Mouse (Mus musculus): ENCODE results near the gene Adssl1.
A peak's percentile ranks its signal among the peaks of the same experiment; 100 is the strongest.

Gene Adssl1

GRCm38 (mm10) chr12:112592985-112593734, 26.7 kb upstream of the Adssl1 start:
- peak; percentile 64 for DNase-seq (ENCODE audit: low spot score)

- DNase-seq (ENCODE audit: low spot score) = no peak
Observed at GRCm38 (mm10) chr12:112593951-112594915, 25.6 kb upstream of the Adssl1 start.

GRCm38 (mm10) chr12:112594989-112595388, 24.9 kb upstream of the Adssl1 start:
- DNase-seq (ENCODE audit: low spot score) = no peak

GRCm38 (mm10) chr12:112595626-112596025, 24.2 kb upstream of the Adssl1 start:
- DNase-seq (ENCODE audit: low spot score) = peak; percentile 35

GRCm38 (mm10) chr12:112596454-112596853, 23.4 kb upstream of the Adssl1 start:
- peak; percentile 35 for DNase-seq (ENCODE audit: low spot score)

- DNase-seq (ENCODE audit: low spot score) = no peak
Observed at GRCm38 (mm10) chr12:112596891-112597500, 22.8 kb upstream of the Adssl1 start.

- DNase-seq (ENCODE audit: low spot score) = peak; percentile 53
Observed at GRCm38 (mm10) chr12:112597618-112598017, 22.2 kb upstream of the Adssl1 start.

- no peak for DNase-seq (ENCODE audit: low spot score)
Observed at GRCm38 (mm10) chr12:112599198-112599597, 20.6 kb upstream of the Adssl1 start.

GRCm38 (mm10) chr12:112599942-112600611, 19.8 kb upstream of the Adssl1 start:
- DNase-seq (ENCODE audit: low spot score) = no peak

GRCm38 (mm10) chr12:112604022-112604421, 15.8 kb upstream of the Adssl1 start:
- no peak for DNase-seq (ENCODE audit: low spot score)

- DNase-seq (ENCODE audit: low spot score) = peak; percentile 49
Observed at GRCm38 (mm10) chr12:112604709-112605649, 14.9 kb upstream of the Adssl1 start.

- DNase-seq (ENCODE audit: low spot score) = peak; percentile 67
Observed at GRCm38 (mm10) chr12:112605766-112606165, 14.1 kb upstream of the Adssl1 start.

- DNase-seq (ENCODE audit: low spot score) = no peak
Observed at GRCm38 (mm10) chr12:112606998-112607397, 12.8 kb upstream of the Adssl1 start.

GRCm38 (mm10) chr12:112609031-112609430, 10.8 kb upstream of the Adssl1 start:
- DNase-seq (ENCODE audit: low spot score) = no peak

GRCm38 (mm10) chr12:112616668-112617067, 3.2 kb upstream of the Adssl1 start:
- DNase-seq (ENCODE audit: low spot score) = no peak

GRCm38 (mm10) chr12:112617184-112617583, 2.7 kb upstream of the Adssl1 start:
- DNase-seq (ENCODE audit: low spot score) = no peak

- no peak for DNase-seq (ENCODE audit: low spot score)
Observed at GRCm38 (mm10) chr12:112617898-112618380, 1.9 kb upstream of the Adssl1 start.

- no peak for DNase-seq (ENCODE audit: low spot score)
Observed at GRCm38 (mm10) chr12:112618981-112619685, 712 bp upstream of the Adssl1 start.

- DNase-seq (ENCODE audit: low spot score) = no peak
Observed at GRCm38 (mm10) chr12:112620354-112621061, 663 bp downstream of the Adssl1 start.

Data from adipocyte (in vitro differentiated cells).